Mouse (Mus musculus): ENCODE data around the gene Snx33.

- no peak for TF ChIP-seq EP300 (optimal IDR thresholded peaks at IDR 0.05)
- TF ChIP-seq CTCF (IDR thresholded peaks at IDR 0.05; ENCODE audit: low read depth) = no peak
Observed at GRCm38 (mm10) chr9:56961591-56961990, 33.4 kb upstream of the Snx33 start.
